Mouse (Mus musculus): ENCODE results near the gene Gm5169. TPM values are rescaled to one million over a fixed set of nuclear protein-coding genes. Genes with fewer than 3 reads are reported as not detected.

Gm5169 gene
- not detected in 2 replicates for polyA plus RNA-seq (2021; fragmentation: Nextera tagmentation)
- long read RNA-seq, experiment 1 = 0 reads
- long read RNA-seq, experiment 2 = 0 reads

GRCm38 (mm10) chrX:25301355-25301754 lies at the start of gene Gm5169:
Gene Gm5169, minus strand, starts transcription at chrX:25301455.

